Mouse (Mus musculus) myocyte (in vitro differentiated cells): ENCODE measurements around the gene Supt3. TPM values are rescaled to one million over a fixed set of nuclear protein-coding genes. Genes with fewer than 3 reads are reported as not detected.

ENCODE experiments used
- H3K27me3 ChIP-seq: one replicate; pipeline ENCODE4 v1.6.1; 2011; ENCODE audit not compliant: control insufficient read depth, insufficient read depth, insufficient read length
- H3K36me3 ChIP-seq: one replicate; pipeline ENCODE4 v1.6.1; 2011; ENCODE audit not compliant: control insufficient read depth, insufficient read depth
- H3K4me2 ChIP-seq: one replicate; pipeline ENCODE4 v1.6.1; 2011; ENCODE audit warnings: low read depth, control low read depth
- H3K4me3 ChIP-seq: one replicate; pipeline ENCODE4 v1.5.1; 2011; ENCODE audit warnings: mild to moderate bottlenecking, control low read depth, moderate library complexity
- H3K79me2 ChIP-seq: one replicate; pipeline ENCODE4 v1.6.1; 2011; ENCODE audit not compliant: control insufficient read depth, insufficient read depth
- H3ac ChIP-seq: one replicate; pipeline ENCODE4 v1.6.1; 2011; ENCODE audit not compliant: control insufficient read depth, insufficient read length
- CEBPB ChIP-seq: IDR thresholded peaks from 2 replicates; pipeline ENCODE4 v1.6.1; 2011; ENCODE audit warnings: mild to moderate bottlenecking, moderate library complexity; ENCODE audit not compliant: poor library complexity, insufficient read depth, severe bottlenecking
- E2F4 ChIP-seq: IDR thresholded peaks from one replicate; pipeline ENCODE4 v1.6.1; 2011; ENCODE audit warnings: mild to moderate bottlenecking, control low read depth, moderate library complexity; ENCODE audit not compliant: insufficient read depth
- MAX ChIP-seq: IDR thresholded peaks from one replicate; pipeline ENCODE4 v1.6.1; 2011; ENCODE audit warnings: low read depth, mild to moderate bottlenecking, control low read depth
- MYOD1 ChIP-seq, 3 experiments: IDR thresholded peaks; one replicate each; pipeline ENCODE4 v1.6.1; 2011; ENCODE audit warnings: control low read depth in 2 of 3, low read depth in 2 of 3, mild to moderate bottlenecking in 2 of 3, moderate library complexity in 1 of 3; ENCODE audit not compliant: insufficient read length in 2 of 3, control insufficient read depth in 1 of 3
- MYOG ChIP-seq, 3 experiments: IDR thresholded peaks; one replicate each; pipeline ENCODE4 v1.6.1; 2011; ENCODE audit warnings: control low read depth in 2 of 3, low read depth in 2 of 3, mild to moderate bottlenecking in 2 of 3; ENCODE audit not compliant: insufficient read length in 2 of 3, control insufficient read depth in 1 of 3, insufficient read depth in 1 of 3
- POLR2A ChIP-seq: IDR thresholded peaks from one replicate; pipeline ENCODE4 v1.6.1; 2011; ENCODE audit warnings: low read depth, mild to moderate bottlenecking, control low read depth, moderate library complexity; ENCODE audit not compliant: insufficient read length
- POLR2AphosphoS2 ChIP-seq: IDR thresholded peaks from one replicate; pipeline ENCODE4 v1.6.1; 2011; ENCODE audit warnings: low read depth, control low read depth; ENCODE audit not compliant: insufficient read length
- REST ChIP-seq: IDR thresholded peaks from one replicate; pipeline ENCODE4 v1.6.1; 2011; ENCODE audit warnings: mild to moderate bottlenecking, control low read depth, moderate library complexity; ENCODE audit not compliant: insufficient read depth, insufficient read length
- SRF ChIP-seq: IDR thresholded peaks from one replicate; pipeline ENCODE4 v1.6.1; 2011; ENCODE audit warnings: low read depth; ENCODE audit not compliant: control insufficient read depth, insufficient read length
- TCF12 ChIP-seq: IDR thresholded peaks from one replicate; pipeline ENCODE4 v1.6.1; 2011; ENCODE audit warnings: mild to moderate bottlenecking, control low read depth; ENCODE audit not compliant: poor library complexity, insufficient read depth, severe bottlenecking
- TCF3 ChIP-seq: IDR thresholded peaks from one replicate; pipeline ENCODE4 v1.6.1; 2011; ENCODE audit warnings: low read depth, control low read depth; ENCODE audit not compliant: insufficient read length
- USF1 ChIP-seq: IDR thresholded peaks from one replicate; pipeline ENCODE4 v1.6.1; 2011; ENCODE audit warnings: low read depth, mild to moderate bottlenecking, control low read depth, moderate library complexity
- polyA plus RNA-seq: library from polyadenylated mRNA; unstranded; fragments of >200 nt; fragmentation: generic; extraction: Trizol; gene quantifications from one replicate; pipeline ENCODE4 v1.2.1, GENCODE M21; 2012; ENCODE audit warnings: missing spikeins

The Supt3 gene
- polyA plus RNA-seq, 1 experiment, result 30.9 TPM

GRCm38 (mm10) chr17:44735223-44735990 is 41.5 kb upstream of the Supt3 start:
- no peak for TF ChIP-seq CEBPB
- peak; percentile 28 for TF ChIP-seq POLR2AphosphoS2
- TF ChIP-seq POLR2A, result peak; percentile 40
- Histone ChIP-seq H3K27me3 (no peaks in the 10 kb centered on the region), H3K36me3 (no peaks in the 10 kb centered on the region), H3K4me2 (peak overlapping the region; percentile 84), H3K4me3 (peak overlapping the region; percentile 98), H3K79me2 (peaks cover 76% of the 10 kb centered on the region), H3ac (peak overlapping the region; percentile 88)

GRCm38 (mm10) chr17:44735991-44736561 is 40.9 kb upstream of the Supt3 start:
- TF ChIP-seq POLR2AphosphoS2 (peak; percentile 26), TCF3 (no peak), MYOG (IDR thresholded peaks at IDR 0.05; ENCODE audit: control insufficient read depth in 1 of 3, insufficient read depth in 1 of 3, insufficient read length in 2 of 3, low read depth in 2 of 3) (peak in 1 of 3 experiments; percentile 29), MAX (no peak), MYOD1 (IDR thresholded peaks at IDR 0.05; ENCODE audit: control insufficient read depth in 1 of 3, insufficient read length in 2 of 3, low read depth in 2 of 3) (peak in 1 of 3 experiments; percentile 47), POLR2A (peak; percentile 69)
- Histone ChIP-seq H3K27me3 (no peaks in the 10 kb centered on the region), H3K79me2 (peaks cover 75% of the 10 kb centered on the region)

GRCm38 (mm10) chr17:44737275-44738120 is 39.5 kb upstream of the Supt3 start:
- no peaks in the 10 kb centered on the region for H3K27me3 ChIP-seq
- H3K4me3 ChIP-seq, result peak overlapping the region; percentile 98
- H3ac ChIP-seq, result no peak overlapping the region
- no peaks in the 10 kb centered on the region for H3K36me3 ChIP-seq
- H3K4me2 ChIP-seq, result peak overlapping the region; percentile 100
- TF ChIP-seq MYOG (IDR thresholded peaks at IDR 0.05; ENCODE audit: control insufficient read depth in 1 of 3, insufficient read depth in 1 of 3, insufficient read length in 2 of 3, low read depth in 2 of 3) (no peak), POLR2A (peak; percentile 69), POLR2AphosphoS2 (peak; percentile 79)
- peaks cover 64% of the 10 kb centered on the region for H3K79me2 ChIP-seq

More at GRCm38 (mm10) chr17:44735991-44736561, 40.9 kb upstream of the Supt3 start:
- peak overlapping the region; percentile 98 for H3K4me3 ChIP-seq
- no peaks in the 10 kb centered on the region for H3K36me3 ChIP-seq
- peak overlapping the region; percentile 100 for H3K4me2 ChIP-seq
- peak overlapping the region; percentile 88 for H3ac ChIP-seq

GRCm38 (mm10) chr17:44738121-44738637 is 38.8 kb upstream of the Supt3 start:
- Histone ChIP-seq H3ac (no peak overlapping the region), H3K4me2 (peak overlapping the region; percentile 100), H3K36me3 (no peaks in the 10 kb centered on the region), H3K79me2 (peaks cover 58% of the 10 kb centered on the region), H3K27me3 (no peaks in the 10 kb centered on the region), H3K4me3 (peak overlapping the region; percentile 98)
- TF ChIP-seq CEBPB (no peak), MAX (no peak), MYOD1 (IDR thresholded peaks at IDR 0.05; ENCODE audit: control insufficient read depth in 1 of 3, insufficient read length in 2 of 3, low read depth in 2 of 3) (no peak), REST (no peak), USF1 (no peak), MYOG (IDR thresholded peaks at IDR 0.05; ENCODE audit: control insufficient read depth in 1 of 3, insufficient read depth in 1 of 3, insufficient read length in 2 of 3, low read depth in 2 of 3) (no peak), SRF (no peak), POLR2AphosphoS2 (no peak), TCF12 (no peak), TCF3 (no peak), POLR2A (no peak), E2F4 (no peak)
